Mouse (Mus musculus): Measurements from ENCODE around the gene Cd53. TPM values are rescaled to one million over a fixed set of nuclear protein-coding genes. Genes with fewer than 3 reads are reported as not detected.

The Cd53 gene
- polyA plus RNA-seq, 1 experiment from 2014 or later: 5.6 TPM

- H3K9ac ChIP-seq (replicated peaks): peak overlapping the region; percentile 59
- peaks cover 3% of the 10 kb centered on the region for H3K4me1 ChIP-seq
- 0 out of 2 replicates have a peak, but pooled peaks cover 2% of the 10 kb centered on the region for H3K9me3 ChIP-seq (replicated peaks)
- H3K27me3 ChIP-seq (replicated peaks): peaks cover 8% of the 10 kb centered on the region; the same call in 1 of the 2 replicates
- H3K36me3 ChIP-seq: peaks cover 4% of the 10 kb centered on the region; the same call in 1 of the 2 replicates
- peak; percentile 94 for ATAC-seq (ENCODE audit: low FRiP score)
- WGBS: 1% methylated on average over 33 of the region's 33 CpGs
- H3K4me2 ChIP-seq: peak overlapping the region; percentile 62
- H3K27ac ChIP-seq (replicated peaks): peak overlapping the region; percentile 96
- peak overlapping the region; percentile 68 for H3K4me3 ChIP-seq (replicated peaks)
These were observed 67.7 kb downstream of the Cd53 start for GRCm38 (mm10) chr3:106722028-106722945.

GRCm38 (mm10) chr3:106721397-106722027, 68.4 kb downstream of the Cd53 start:
- 2% methylated on average over 31 of the region's 31 CpGs for WGBS
- Histone ChIP-seq H3K4me3 (replicated peaks) (peak overlapping the region; percentile 68), H3K36me3 (no peaks in the 10 kb centered on the region), H3K4me1 (peaks cover 3% of the 10 kb centered on the region), H3K9me3 (replicated peaks) (no peaks in the 10 kb centered on the region), H3K4me2 (peak overlapping the region; percentile 62), H3K9ac (replicated peaks) (peak overlapping the region; percentile 59), H3K27me3 (replicated peaks) (peaks cover 8% of the 10 kb centered on the region; the same call in 1 of the 2 replicates), H3K27ac (replicated peaks) (peak overlapping the region; percentile 96)
- peak; percentile 100 for ATAC-seq (ENCODE audit: low FRiP score)

Other genes with a start within 250 kb of the Cd53 start
- gene Dram2, start 242.4 kb downstream of the Cd53 start, polyA plus RNA-seq (2015; fragmentation: Nextera tagmentation; extraction: Ambion mirVana): 65.5 and 68.5 TPM in 2 replicates
- gene Cept1, start 242.3 kb downstream of the Cd53 start, polyA plus RNA-seq (2015; fragmentation: Nextera tagmentation; extraction: Ambion mirVana): 46.8 and 51.9 TPM in 2 replicates
- 15.2 and 15.8 TPM in 2 replicates for gene Lrif1, start 105.2 kb downstream of the Cd53 start, polyA plus RNA-seq (2015; fragmentation: Nextera tagmentation; extraction: Ambion mirVana)
- not detected in 2 replicates for gene Olfr266, start 36.1 kb upstream of the Cd53 start, polyA plus RNA-seq (2015; fragmentation: Nextera tagmentation; extraction: Ambion mirVana)
- gene Kcna3, start 246.0 kb upstream of the Cd53 start, polyA plus RNA-seq (2015; fragmentation: Nextera tagmentation; extraction: Ambion mirVana): 7.9 and 9.2 TPM in 2 replicates

Measured in neural tube, embryonic 15.5 days (tissue).